Comparison of ENCODE assay signal across 20 mouse cellular contexts in the genomic region with DNA sequence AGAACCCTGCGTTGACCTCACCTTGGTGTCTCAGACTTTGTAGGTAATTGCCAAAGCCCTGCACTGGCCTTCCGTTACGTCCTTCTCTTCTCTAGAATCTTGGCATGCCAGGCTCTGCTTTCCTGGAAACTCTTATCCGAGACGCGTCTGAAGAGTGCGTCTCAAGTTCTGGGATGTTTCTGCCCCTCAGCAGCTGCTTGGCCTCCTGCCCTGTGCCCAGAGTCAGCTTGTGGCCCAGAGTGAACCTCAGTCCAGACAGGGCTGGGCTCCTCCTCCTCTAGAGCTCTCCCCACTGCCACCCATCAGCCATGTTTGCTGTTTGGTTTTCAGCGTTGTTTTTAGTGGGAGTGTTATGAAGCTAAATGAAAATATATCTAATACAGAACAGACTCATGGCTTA.
DNase-seq lines count a peak whose midpoint lies in the region.
"Had no signal": no experiment of that assay in that cellular context is flagged by ENCODE, and none has a peak within 500 bp of the region (broad histone marks: within the 10 kb centered on the region; RNA-seq: fewer than 3 reads in every experiment).

No protein-coding gene starts in this region.

- DNase-seq in lung, postnatal 10 days = peak; percentile 62
- no peak for DNase-seq in lung, adult 18-20 months
- DNase-seq in MN1 (ENCODE audit: low spot score) = peak; percentile 19
- DNase-seq in gastrocnemius, adult 18-20 months (ENCODE audit: low spot score) = peak; percentile 9
- peak; percentile 53 for DNase-seq in gastrocnemius, postnatal 25 days
- no peak for DNase-seq in layer of hippocampus, adult 9-11 months
- no peak for DNase-seq in frontal cortex, postnatal 10 days (ENCODE audit: low spot score in 2 of 2)
- DNase-seq: adrenal gland, adult 2 months; adrenal gland, postnatal 36 days; B cell, adult 2 months; cerebellum, adult 8-10 months; cerebellum, postnatal 36 days; embryo, embryonic 11 days; heart, postnatal 10 days; kidney, adult 8-10 months; kidney, postnatal 14 days; right cerebral cortex, postnatal 25 days; spleen, adult 18-20 months; thymus, adult 18-20 months; thymus, postnatal 25 days had no signal

Comparison
In these comparisons a context has a peak if more than half of its experiments do, and no peak if none do; other contexts are left out.
1. DNase-seq: peak in lung, postnatal 10 days (single experiment), MN1 (single experiment), gastrocnemius, adult 18-20 months (single experiment) and gastrocnemius, postnatal 25 days (single experiment); none in lung, adult 18-20 months (0 of 2), layer of hippocampus, adult 9-11 months (single experiment) and frontal cortex, postnatal 10 days (0 of 2).